Comparison of ENCODE assay signal across 8 mouse cellular contexts in genomic region chr19:5802011-5802786, GRCm38 (mm10). TPM values are rescaled to one million over a fixed set of nuclear protein-coding genes. Genes with fewer than 3 reads are reported as not detected.
DNase-seq lines count a peak whose midpoint lies in the region; ATAC-seq and TF ChIP-seq lines count a peak whose summit lies in the region.

No protein-coding gene starts in this region.

- H3K27ac ChIP-seq in cortical plate, adult 2 months (ENCODE audit: insufficient read depth, low read length), result peak overlapping the region; percentile 100

- TF ChIP-seq CTCF in cortical plate, adult 2 months (IDR thresholded peaks at IDR 0.05; ENCODE audit: extremely low read depth, insufficient read depth, low read length), result no peak

- ATAC-seq in megakaryocyte, adult 5-6 weeks (ENCODE audit: poor library complexity, severe bottlenecking), result peak; percentile 56

- peak overlapping the region; percentile 100 for H3K4me3 ChIP-seq in cortical plate, adult 2 months (ENCODE audit: insufficient read depth, low read length)

- peak; percentile 98 for DNase-seq in adipocyte (ENCODE audit: low spot score)
- peak; percentile 94 to 95 for DNase-seq in gastrocnemius, adult 8-10 months (ENCODE audit: low spot score in 2 of 2)
- peak; percentile 99 for DNase-seq in induced T-regulatory cell, adult 2 months (ENCODE audit: low read depth)
- DNase-seq in left cerebral cortex, adult 8-10 months (ENCODE audit: low spot score in 2 of 2), result peak; percentile 86 to 99
- DNase-seq in right cerebral cortex, adult 18-20 months, result peak; percentile 93
- peak; percentile 99 for DNase-seq in urinary bladder, adult 2 months (ENCODE audit: low spot score)

- peak; percentile 100 for TF ChIP-seq POLR2A in cortical plate, adult 2 months (IDR thresholded peaks at IDR 0.05; ENCODE audit: extremely low read depth, insufficient read depth, low read length)

- H3K4me1 ChIP-seq in cortical plate, adult 2 months (ENCODE audit: control insufficient read depth, insufficient read depth, low read length), result peaks cover 12% of the 10 kb centered on the region

RNA-seq across cellular contexts. Expression of gene Scyl1, which starts 31.0 kb away (rescaled TPM):
- polyA plus RNA-seq in cortical plate, adult 2 months (2012; rRNA removed), result 120 and 124 TPM in 2 replicates
- 10 to 100 TPM; 71.4 to 91.0 (median 82.6) TPM for total RNA-seq in gastrocnemius, adult 8-10 months (2022)
- total RNA-seq in left cerebral cortex, adult 8-10 months (2022), result 100 to 1,000 TPM in 1 of 4 experiments, 10 to 100 TPM in 3; 88.9 to 100 (median 94.9) TPM
- 20.2 and 21.8 TPM in 2 replicates for total RNA-seq in megakaryocyte, adult 5-6 weeks (2015)
- 30.9 and 41.5 TPM in 2 replicates for total RNA-seq in megakaryocyte, adult 5-6 weeks (2017)
- 104 and 123 TPM in 2 replicates for polyA plus RNA-seq in urinary bladder, adult 2 months (2012; rRNA removed)

Comparison
In these comparisons a context has a peak if more than half of its experiments do, and no peak if none do; other contexts are left out.
1. Peak in every context shown above with its lines: DNase-seq, ATAC-seq, H3K4me3 ChIP-seq and H3K27ac ChIP-seq.